Mouse (Mus musculus): ENCODE measurements around the gene Atg10. TPM values are rescaled to one million over a fixed set of nuclear protein-coding genes. Genes with fewer than 3 reads are reported as not detected.
"Not testable (repeated sequence)": the region's sequence is repeated elsewhere in the genome, so short reads cannot be mapped to it uniquely, and the experiment has no call there.

Gene Atg10
- total and polyA plus RNA-seq, 3 experiments = 2.0 to 4.3 TPM; not detected in 1

DNA sequence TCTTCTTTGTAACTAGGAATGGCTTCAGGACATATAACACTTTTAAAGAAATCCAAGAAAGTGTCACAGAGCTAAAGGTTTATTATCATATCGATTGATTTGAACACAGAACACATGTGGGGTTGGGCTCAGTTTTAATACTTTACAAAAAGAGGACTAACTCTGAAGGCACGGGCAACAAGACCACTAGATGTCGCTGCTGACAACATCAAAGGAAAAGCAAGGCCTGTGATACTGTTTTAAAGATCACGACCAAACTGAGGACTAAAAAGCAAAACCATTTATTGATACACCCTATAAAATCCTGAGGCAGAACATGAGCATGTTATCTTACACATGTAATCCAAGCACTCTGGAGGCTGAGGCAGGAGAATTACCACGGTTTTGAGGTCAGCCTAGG is 293.9 kb downstream of the Atg10 start:
- DNase-seq (ENCODE audit: low read depth, low spot score) = peak; percentile 86
- Histone ChIP-seq H3K27ac (ENCODE audit: control insufficient read depth, low read depth, low read length) (no peak overlapping the region), H3K4me1 (ENCODE audit: control insufficient read depth in 1 of 2, insufficient read depth in 2 of 2, low read length in 2 of 2) (peaks cover 0 to 3% of the 10 kb centered on the region in 2 experiments; a peak in 1 of 4 replicates), H3K9me3 (replicated peaks; ENCODE audit: insufficient read depth, low read length) (no peaks in the 10 kb centered on the region), H3K79me2 (ENCODE audit: control insufficient read depth, insufficient read depth, low read length, poor library complexity) (no peaks in the 10 kb centered on the region), H3K36me3 (ENCODE audit: control insufficient read depth in 1 of 2, insufficient read depth in 2 of 2, low read length in 2 of 2) (peaks cover 0 to 6% of the 10 kb centered on the region in 2 experiments; a peak in 2 of 4 replicates), H3K4me3 (ENCODE audit: control insufficient read depth in 1 of 2, insufficient read depth in 1 of 2, low read depth in 2 of 2, low read length in 2 of 2) (no peak overlapping the region), H3K9ac (ENCODE audit: control insufficient read depth, low read depth, low read length, poor library complexity, severe bottlenecking) (no peak overlapping the region), H3K27me3 (ENCODE audit: control insufficient read depth in 1 of 2, insufficient read depth in 2 of 2, low read length in 2 of 2) (no peaks in the 10 kb centered on the region)
- TF ChIP-seq RAD21 (IDR thresholded peaks at IDR 0.05; ENCODE audit: low read depth, low read length) (peak; percentile 98), UBTF (IDR thresholded peaks at IDR 0.05; ENCODE audit: borderline replicate concordance, insufficient read depth, low read depth, low read length) (no peak), MAFK (IDR thresholded peaks at IDR 0.05; ENCODE audit: borderline replicate concordance, low read depth, low read length) (no peak), CTCF (IDR thresholded peaks at IDR 0.05 in 2 of 3, conservative IDR thresholded peaks at IDR 0.05 in 1 of 3; ENCODE audit: control insufficient read depth in 1 of 3, insufficient read depth in 1 of 3, low read depth in 2 of 3, low read length in 3 of 3, poor library complexity in 1 of 3, severe bottlenecking in 1 of 3) (peak; percentile 68 to 95 (median 73)), ZC3H11A (IDR thresholded peaks at IDR 0.05; ENCODE audit: low read depth, low read length) (peak; percentile 97), BHLHE40 (IDR thresholded peaks at IDR 0.05; ENCODE audit: borderline replicate concordance, low read depth, low read length) (peak; percentile 49; the same call in 1 of the 2 replicates), GABPA (IDR thresholded peaks at IDR 0.05; ENCODE audit: low read depth, low read length) (0 out of 2 replicates have a peak, but pooled peaks have one; percentile 17), SMC3 (IDR thresholded peaks at IDR 0.05; ENCODE audit: low read depth, low read length) (peak; percentile 90)

GRCm38 (mm10) chr13:90928266-90928665 is 295.5 kb downstream of the Atg10 start:
- peaks cover 2 to 14% of the 10 kb centered on the region in 2 experiments; a peak in 3 of 4 replicates for H3K36me3 ChIP-seq (ENCODE audit: control insufficient read depth in 1 of 2, insufficient read depth in 2 of 2, low read length in 2 of 2)
- H3K4me3 ChIP-seq (ENCODE audit: control insufficient read depth in 1 of 2, insufficient read depth in 1 of 2, low read depth in 2 of 2, low read length in 2 of 2); H3K4me1 ChIP-seq (ENCODE audit: control insufficient read depth in 1 of 2, insufficient read depth in 2 of 2, low read length in 2 of 2); H3K9ac ChIP-seq (ENCODE audit: control insufficient read depth, low read depth, low read length, poor library complexity, severe bottlenecking); DNase-seq (ENCODE audit: low read depth, low spot score); H3K27me3 ChIP-seq (ENCODE audit: control insufficient read depth in 1 of 2, insufficient read depth in 2 of 2, low read length in 2 of 2); H3K79me2 ChIP-seq (ENCODE audit: control insufficient read depth, insufficient read depth, low read length, poor library complexity); H3K9me3 ChIP-seq (replicated peaks; ENCODE audit: insufficient read depth, low read length); H3K27ac ChIP-seq (ENCODE audit: control insufficient read depth, low read depth, low read length): not testable (repeated sequence)

GRCm38 (mm10) chr13:90926938-90927633 is 296.7 kb downstream of the Atg10 start:
- peaks cover 2 to 14% of the 10 kb centered on the region in 2 experiments; a peak in 3 of 4 replicates for H3K36me3 ChIP-seq (ENCODE audit: control insufficient read depth in 1 of 2, insufficient read depth in 2 of 2, low read length in 2 of 2)
- no peaks in the 10 kb centered on the region for H3K9me3 ChIP-seq (replicated peaks; ENCODE audit: insufficient read depth, low read length)
- no peak for TF ChIP-seq MYB (IDR thresholded peaks at IDR 0.05; ENCODE audit: low read depth, low read length)
- peak; percentile 52; the same call in 1 of the 2 replicates for TF ChIP-seq USF1 (IDR thresholded peaks at IDR 0.05; ENCODE audit: low read depth, low read length)
- no peak overlapping the region for H3K9ac ChIP-seq (ENCODE audit: control insufficient read depth, low read depth, low read length, poor library complexity, severe bottlenecking)
- H3K4me1 ChIP-seq (ENCODE audit: control insufficient read depth in 1 of 2, insufficient read depth in 2 of 2, low read length in 2 of 2) = peaks cover 0 to 4% of the 10 kb centered on the region in 2 experiments; a peak in 1 of 4 replicates
- H3K4me3 ChIP-seq (ENCODE audit: control insufficient read depth in 1 of 2, insufficient read depth in 1 of 2, low read depth in 2 of 2, low read length in 2 of 2) = no peak overlapping the region
- H3K27me3 ChIP-seq (ENCODE audit: control insufficient read depth in 1 of 2, insufficient read depth in 2 of 2, low read length in 2 of 2) = no peaks in the 10 kb centered on the region
- DNase-seq (ENCODE audit: low read depth, low spot score) = peak; percentile 46
- peaks cover 7% of the 10 kb centered on the region for H3K79me2 ChIP-seq (ENCODE audit: control insufficient read depth, insufficient read depth, low read length, poor library complexity)
- no peak overlapping the region for H3K27ac ChIP-seq (ENCODE audit: control insufficient read depth, low read depth, low read length)

Measured in MEL (cell line).